Mouse (Mus musculus) mammary gland, adult 2 months (tissue): ENCODE measurements around the gene Ylpm1. TPM values are rescaled to one million over a fixed set of nuclear protein-coding genes. Genes with fewer than 3 reads are reported as not detected.

Experiments
- polyA plus RNA-seq: library from polyadenylated mRNA; depleted of rRNA; stranded (reverse); fragments of >200 nt; gene quantifications from 2 replicates; pipeline ENCODE4 v1.2.3, GENCODE M21; 2012; ENCODE audit warnings: low replicate concordance; rRNA removed

Ylpm1 gene
- 10.8 and 16.1 TPM in 2 replicates for polyA plus RNA-seq

GRCm38 (mm10) chr12:84996083-84996496 lies at the start of gene Ylpm1:
Ylpm1 (plus strand) TSS chr12:84996321.

DNA sequence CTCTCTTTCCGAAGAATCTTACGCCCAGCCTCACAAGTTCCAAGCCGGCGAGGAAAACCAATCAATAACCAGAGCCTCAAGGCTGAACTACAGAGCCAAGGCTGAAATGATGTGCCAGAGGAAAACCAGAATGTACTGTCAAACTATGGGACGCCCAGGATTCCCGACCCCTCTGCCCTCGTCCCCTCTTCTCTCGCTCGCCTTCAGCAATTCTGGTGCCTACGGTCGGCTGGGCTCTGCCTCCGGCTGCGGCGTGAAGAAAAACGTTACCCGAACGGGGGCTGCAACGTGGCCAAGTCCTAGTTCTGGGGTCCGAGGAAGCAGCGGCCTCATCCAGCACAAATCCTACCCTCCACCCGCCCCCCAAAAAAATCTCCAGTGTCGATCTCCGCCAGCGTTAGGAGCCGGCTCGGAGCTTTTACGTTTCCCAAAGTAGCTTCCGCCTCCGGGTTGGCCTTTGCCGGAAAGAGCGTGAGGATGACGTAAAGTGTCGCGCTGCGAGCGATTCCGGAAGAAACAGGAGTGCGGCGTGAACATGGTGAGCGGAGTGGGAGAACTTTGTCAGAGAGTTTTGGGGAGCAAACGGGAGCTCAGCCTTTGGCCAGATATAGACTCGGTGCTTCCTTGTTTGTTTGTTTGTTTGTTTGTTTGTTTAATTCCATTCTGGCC lies 25.6 kb upstream of the Ylpm1 start, which contains the start of the genes Fcf1 and Arel1:
Fcf1 (plus strand) TSS at position 470 of the 669 bp plus-strand sequence.
Arel1 (minus strand) TSS at position 473 of the 669 bp plus-strand sequence.

GRCm38 (mm10) chr12:85110698-85111592 lies 114.8 kb downstream of the Ylpm1 start, which contains the start of the genes Prox2 and Dlst:
Prox2 (minus strand) TSS chr12:85110759.
Dlst (plus strand) TSS chr12:85110833.

Other genes starting within 250 kb of the Ylpm1 start
- gene Npc2, start 223.2 kb upstream of the Ylpm1 start, polyA plus RNA-seq: 323 and 353 TPM in 2 replicates
- 43.9 and 105 TPM in 2 replicates for gene Isca2, start 223.1 kb upstream of the Ylpm1 start, polyA plus RNA-seq
- 33.4 and 77.4 TPM in 2 replicates for gene Ltbp2, start 119.8 kb upstream of the Ylpm1 start, polyA plus RNA-seq
- gene Fcf1, start 25.4 kb upstream of the Ylpm1 start, polyA plus RNA-seq: 24.6 and 67.8 TPM in 2 replicates
- gene Arel1, start 25.4 kb upstream of the Ylpm1 start, polyA plus RNA-seq: 26.1 and 41.4 TPM in 2 replicates
- gene Prox2, start 114.4 kb downstream of the Ylpm1 start, polyA plus RNA-seq: 3.6 and 4.1 TPM in 2 replicates
- 115 and 212 TPM in 2 replicates for gene Dlst, start 114.5 kb downstream of the Ylpm1 start, polyA plus RNA-seq
- gene Rps6kl1, start 154.9 kb downstream of the Ylpm1 start, polyA plus RNA-seq: 2.2 and 2.7 TPM in 2 replicates
- 2.6 and 4.5 TPM in 2 replicates for gene Pgf, start 181.5 kb downstream of the Ylpm1 start, polyA plus RNA-seq
- gene Eif2b2, start 223.2 kb downstream of the Ylpm1 start, polyA plus RNA-seq: 92.9 and 109 TPM in 2 replicates